23 mouse cellular contexts compared by ENCODE assay signal in the genomic region with DNA sequence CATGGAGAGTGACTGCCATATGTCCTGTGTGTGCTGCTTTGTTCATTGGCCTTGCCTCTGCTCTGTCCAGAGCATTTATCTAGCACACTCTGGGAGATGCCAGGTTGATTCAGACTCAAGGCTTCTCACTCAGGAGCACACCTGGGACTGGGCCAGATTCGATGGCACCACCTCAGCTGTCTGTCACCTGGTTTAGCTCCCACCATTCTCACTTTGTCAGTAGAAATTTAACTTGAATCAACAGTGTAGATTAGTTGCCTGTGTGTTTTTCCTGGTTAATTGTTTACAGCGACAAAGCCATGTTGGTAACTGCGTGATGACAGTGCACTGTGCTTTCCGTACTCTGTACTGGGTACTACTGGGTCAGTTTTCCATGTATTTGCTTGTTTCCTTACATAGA. TPM values are rescaled to one million over a fixed set of nuclear protein-coding genes. Genes with fewer than 3 reads are reported as not detected.
A peak's percentile ranks its signal among the peaks of the same experiment; 100 is the strongest.
DNase-seq lines count a peak whose midpoint lies in the region; ATAC-seq and TF ChIP-seq lines count a peak whose summit lies in the region.
"Had no signal": no experiment of that assay in that cellular context is flagged by ENCODE, and none has a peak within 500 bp of the region (broad histone marks: within the 10 kb centered on the region; RNA-seq: fewer than 3 reads in every experiment).

No protein-coding gene starts in this region.

- H3K36me3 ChIP-seq in liver, embryonic 14.5 days (replicated peaks; ENCODE audit: control insufficient read depth, insufficient read depth, low read depth), result no peaks in the 10 kb centered on the region; the same call in none of the 2 replicates
- H3K36me3 ChIP-seq in liver, embryonic 11.5 days (ENCODE audit: control insufficient read depth, insufficient read depth, low read length), result peaks cover 5% of the 10 kb centered on the region; the same call in 1 of the 2 replicates
- H3K36me3 ChIP-seq: lung, embryonic 15.5 days had no signal

- H3K27me3 ChIP-seq in liver, embryonic 14.5 days (ENCODE audit: control insufficient read depth, insufficient read depth, low read length), result no peaks in the 10 kb centered on the region
- H3K27me3 ChIP-seq in liver, embryonic 11.5 days (replicated peaks; ENCODE audit: control insufficient read depth, insufficient read depth, low read length), result no peaks in the 10 kb centered on the region
- H3K27me3 ChIP-seq: heart, embryonic 15.5 days; hindbrain, embryonic 12.5 days; lung, embryonic 15.5 days; midbrain, embryonic 12.5 days had no signal

- H3K9me3 ChIP-seq in liver, embryonic 14.5 days (ENCODE audit: control insufficient read depth, low read length), result no peaks in the 10 kb centered on the region
- H3K9me3 ChIP-seq in liver, embryonic 11.5 days (ENCODE audit: control insufficient read depth, low read length), result no peaks in the 10 kb centered on the region
- H3K9me3 ChIP-seq: G1E; heart, embryonic 15.5 days; hindbrain, embryonic 12.5 days; lung, embryonic 15.5 days; midbrain, embryonic 12.5 days had no signal

- peak; percentile 44; the same call in 1 of the 2 replicates for ATAC-seq in liver, embryonic 14.5 days (ENCODE audit: insufficient read depth)
- no peak for ATAC-seq in liver, embryonic 11.5 days (replicated peaks; ENCODE audit: low FRiP score)
- ATAC-seq: CD4-positive, CD25-positive, alpha-beta regulatory T cell, adult 4 months had no signal

- peak; percentile 75 to 78 for DNase-seq in cerebellum, postnatal 10 days
- no peak for DNase-seq in cerebellum, postnatal 25 days
- DNase-seq in liver, embryonic 14.5 days (ENCODE audit: low read depth in 3 of 3, low spot score in 3 of 3), result no peak
- DNase-seq in liver, embryonic 11.5 days (ENCODE audit: low spot score), result no peak
- DNase-seq in kidney, postnatal 25 days, result peak; percentile 76 to 83
- no peak for DNase-seq in adrenal gland, adult 18-20 months (ENCODE audit: low spot score in 2 of 2)
- no peak for DNase-seq in lung, postnatal 4 days
- no peak for DNase-seq in layer of hippocampus, postnatal 10 days (ENCODE audit: low spot score in 2 of 2)
- DNase-seq: cerebellum, adult 8-10 months; heart, adult 2 months; layer of hippocampus, postnatal 36 days; right cerebral cortex, postnatal 4 days; thymus, adult 2 months had no signal

- no peak overlapping the region for H3K4me2 ChIP-seq in liver, embryonic 14.5 days (ENCODE audit: low read depth)
- H3K4me2 ChIP-seq in liver, embryonic 11.5 days, result no peak overlapping the region
- H3K4me2 ChIP-seq: heart, embryonic 15.5 days; hindbrain, embryonic 12.5 days; lung, embryonic 15.5 days; midbrain, embryonic 12.5 days had no signal

- H3K27ac ChIP-seq in liver, embryonic 14.5 days, result no peak overlapping the region
- no peak overlapping the region for H3K27ac ChIP-seq in liver, embryonic 11.5 days (ENCODE audit: low read depth, low read length)
- H3K27ac ChIP-seq: heart, adult 2 months; heart, embryonic 15.5 days; hindbrain, embryonic 12.5 days; lung, embryonic 15.5 days; midbrain, embryonic 12.5 days had no signal

- H3K4me1 ChIP-seq in liver, embryonic 14.5 days (replicated peaks; ENCODE audit: control insufficient read depth in 2 of 2, insufficient read depth in 2 of 2, low read length in 1 of 2), result peaks cover 0 to 2% of the 10 kb centered on the region in 2 experiments; a peak in 1 of 4 replicates
- no peaks in the 10 kb centered on the region for H3K4me1 ChIP-seq in liver, embryonic 11.5 days (replicated peaks; ENCODE audit: control insufficient read depth, insufficient read depth, low read length)
- H3K4me1 ChIP-seq: hindbrain, embryonic 12.5 days; lung, embryonic 15.5 days; midbrain, embryonic 12.5 days had no signal

- H3K4me3 ChIP-seq in liver, embryonic 14.5 days (ENCODE audit: insufficient read depth in 1 of 2, low read depth in 2 of 2, low read length in 2 of 2), result no peak overlapping the region
- no peak overlapping the region for H3K4me3 ChIP-seq in liver, embryonic 11.5 days (ENCODE audit: low read depth, low read length)
- H3K4me3 ChIP-seq: heart, adult 2 months; heart, embryonic 15.5 days; hindbrain, embryonic 12.5 days; lung, embryonic 15.5 days; midbrain, embryonic 12.5 days had no signal

- 76% methylated on average over 4 of the region's 4 CpGs for WGBS in liver, embryonic 14.5 days (ENCODE audit: insufficient replicate concordance)
- 87% methylated on average over 4 of the region's 4 CpGs for WGBS in liver, embryonic 11.5 days

- H3K9ac ChIP-seq in liver, embryonic 14.5 days (replicated peaks), result no peak overlapping the region
- no peak overlapping the region for H3K9ac ChIP-seq in liver, embryonic 11.5 days (ENCODE audit: low read depth, low read length)
- H3K9ac ChIP-seq: heart, embryonic 15.5 days; hindbrain, embryonic 12.5 days; lung, embryonic 15.5 days; midbrain, embryonic 12.5 days had no signal

- TF ChIP-seq CTCF in liver, embryonic 14.5 days (IDR thresholded peaks at IDR 0.05; ENCODE audit: low read depth), result no peak

- no peak for TF ChIP-seq EP300 in liver, embryonic 14.5 days (IDR thresholded peaks at IDR 0.05; ENCODE audit: low read depth)

RNA-seq across cellular contexts. Expression of a gene that starts 42.1 kb away (rescaled TPM):
- polyA plus RNA-seq in liver, embryonic 14.5 days (2012; rRNA removed), result 3.4 and 3.8 TPM in 2 replicates
- 5.3 and 6.5 TPM in 2 replicates for polyA plus RNA-seq in liver, embryonic 14.5 days (2014; fragmentation: Nextera tagmentation; extraction: Ambion mirVana)
- polyA plus RNA-seq in liver, embryonic 11.5 days (2014; fragmentation: Nextera tagmentation; extraction: Ambion mirVana), result 2.5 and 3.5 TPM in 2 replicates
- total RNA-seq in adrenal gland, adult 18-20 months (2021), result not detected
- not detected for total RNA-seq in layer of hippocampus, postnatal 10 days (2021)
- total RNA-seq: gastrocnemius, adult 8-10 months; layer of hippocampus, postnatal 36 days; neutrophil, adult 5-6 weeks had no signal
- polyA plus RNA-seq: CD4-positive, CD25-positive, alpha-beta regulatory T cell, adult 4 months; embryonic facial prominence, embryonic 14.5 days; large intestine, adult 2 months; lung, embryonic 15.5 days had no signal

RNA-seq across cellular contexts. Expression of a gene that starts 50.3 kb away (rescaled TPM):
- polyA plus RNA-seq in liver, embryonic 14.5 days (2012; rRNA removed), result 9.6 and 10.9 TPM in 2 replicates
- polyA plus RNA-seq in liver, embryonic 14.5 days (2014; fragmentation: Nextera tagmentation; extraction: Ambion mirVana), result 10.2 and 12.6 TPM in 2 replicates
- polyA plus RNA-seq in liver, embryonic 11.5 days (2014; fragmentation: Nextera tagmentation; extraction: Ambion mirVana), result 29.8 and 31.3 TPM in 2 replicates
- total RNA-seq in adrenal gland, adult 18-20 months (2021), result 10 to 100 TPM; 35.6 to 51.9 TPM
- total RNA-seq in layer of hippocampus, postnatal 10 days (2021), result 10 to 100 TPM; 16.6 to 27.2 TPM

RNA-seq across cellular contexts. Expression of a gene that starts 50.4 kb away (rescaled TPM):
- 13.0 and 18.6 TPM in 2 replicates for polyA plus RNA-seq in liver, embryonic 14.5 days (2012; rRNA removed)
- polyA plus RNA-seq in liver, embryonic 14.5 days (2014; fragmentation: Nextera tagmentation; extraction: Ambion mirVana), result 23.6 and 28.4 TPM in 2 replicates
- 49.7 and 54.4 TPM in 2 replicates for polyA plus RNA-seq in liver, embryonic 11.5 days (2014; fragmentation: Nextera tagmentation; extraction: Ambion mirVana)
- 10 to 100 TPM; 25.9 to 26.6 TPM for total RNA-seq in adrenal gland, adult 18-20 months (2021)
- total RNA-seq in layer of hippocampus, postnatal 10 days (2021), result 10 to 100 TPM; 86.6 to 87.0 TPM

Comparison
In these comparisons a context has a peak if more than half of its experiments do, and no peak if none do; other contexts are left out.
1. DNase-seq: peak in cerebellum, postnatal 10 days (2 of 2) and kidney, postnatal 25 days (2 of 2); none in cerebellum, postnatal 25 days (0 of 2), liver, embryonic 14.5 days (0 of 3), liver, embryonic 11.5 days (single experiment), adrenal gland, adult 18-20 months (0 of 2), lung, postnatal 4 days (0 of 2) and layer of hippocampus, postnatal 10 days (0 of 2).